ENCODE assay signal across 23 mouse cellular contexts in the genomic region with DNA sequence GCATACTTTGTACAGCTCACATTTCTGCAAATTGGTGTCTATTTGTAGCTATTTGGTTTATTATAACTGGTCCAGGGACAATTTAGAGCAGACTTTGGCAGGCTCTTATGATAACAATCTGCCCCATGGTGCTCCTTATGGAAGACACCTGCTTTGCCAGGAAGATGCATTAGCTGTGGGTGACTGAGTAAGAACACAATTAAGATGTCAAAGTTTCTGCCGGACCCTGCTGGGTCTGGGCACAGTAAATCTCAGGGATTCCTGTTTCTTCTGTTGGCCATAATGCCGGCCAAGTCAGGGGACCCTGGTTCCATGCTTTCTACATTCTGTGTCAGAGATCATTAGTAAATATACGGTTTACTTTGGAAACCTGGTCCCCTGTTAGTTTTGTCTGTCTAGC.
DNase-seq lines count a peak whose midpoint lies in the region; ATAC-seq lines count a peak whose summit lies in the region.
"Had no signal": no experiment of that assay in that cellular context is flagged by ENCODE, and none has a peak within 500 bp of the region (broad histone marks: within the 10 kb centered on the region; RNA-seq: fewer than 3 reads in every experiment).

No protein-coding gene starts in this region.

- H3K4me2 ChIP-seq in hindbrain, embryonic 16.5 days (ENCODE audit: low read length): no peak overlapping the region
- no peak overlapping the region for H3K4me2 ChIP-seq in hindbrain, embryonic 11.5 days (replicated peaks; ENCODE audit: low read depth, low read length)
- H3K4me2 ChIP-seq: forebrain, embryonic 13.5 days; heart, embryonic 13.5 days; hindbrain, embryonic 12.5 days had no signal

- no peaks in the 10 kb centered on the region for H3K27me3 ChIP-seq in hindbrain, embryonic 16.5 days (replicated peaks; ENCODE audit: control insufficient read depth, insufficient read depth, low read length)
- no peaks in the 10 kb centered on the region for H3K27me3 ChIP-seq in hindbrain, embryonic 11.5 days (ENCODE audit: control insufficient read depth, insufficient read depth, low read length)
- H3K27me3 ChIP-seq: forebrain, embryonic 13.5 days; heart, embryonic 13.5 days; hindbrain, embryonic 12.5 days had no signal

- no peak; the same call in 1 of the 2 replicates for ATAC-seq in cerebellum, adult (ENCODE audit: insufficient number of reproducible peaks, low FRiP score, low TSS enrichment)
- ATAC-seq in hindbrain, embryonic 16.5 days: peak; percentile 37; the same call in 1 of the 2 replicates
- ATAC-seq in hindbrain, embryonic 11.5 days (ENCODE audit: low FRiP score): no peak
- ATAC-seq: CD4-positive, CD25-positive, alpha-beta regulatory T cell, adult 4 months; forebrain, embryonic 13.5 days; forebrain, embryonic 16.5 days; intestine, postnatal 0 days had no signal

- WGBS in hindbrain, embryonic 16.5 days: 80% methylated on average over 3 of the region's 3 CpGs
- WGBS in hindbrain, embryonic 11.5 days: 84% methylated on average over 3 of the region's 3 CpGs

- H3K9ac ChIP-seq in hindbrain, embryonic 16.5 days (ENCODE audit: low read depth, low read length): no peak overlapping the region
- H3K9ac ChIP-seq in hindbrain, embryonic 11.5 days (ENCODE audit: low read depth, low read length): no peak overlapping the region
- H3K9ac ChIP-seq: forebrain, embryonic 13.5 days; heart, embryonic 13.5 days; hindbrain, embryonic 12.5 days had no signal

- H3K4me3 ChIP-seq in hindbrain, embryonic 16.5 days (ENCODE audit: low read length): no peak overlapping the region
- H3K4me3 ChIP-seq in hindbrain, embryonic 11.5 days (ENCODE audit: low read depth, low read length): no peak overlapping the region
- H3K4me3 ChIP-seq: forebrain, embryonic 10.5 days; forebrain, embryonic 13.5 days; heart, adult 2 months; heart, embryonic 10.5 days; heart, embryonic 13.5 days; hindbrain, embryonic 12.5 days had no signal

- no peak overlapping the region for H3K27ac ChIP-seq in hindbrain, embryonic 16.5 days (ENCODE audit: low read depth, low read length)
- no peak overlapping the region for H3K27ac ChIP-seq in hindbrain, embryonic 11.5 days (ENCODE audit: low read depth, low read length)
- H3K27ac ChIP-seq: forebrain, embryonic 10.5 days; forebrain, embryonic 13.5 days; heart, adult 2 months; heart, embryonic 10.5 days; heart, embryonic 13.5 days; hindbrain, embryonic 12.5 days had no signal

- H3K36me3 ChIP-seq in hindbrain, embryonic 16.5 days (ENCODE audit: control insufficient read depth, insufficient read depth, low read length): no peaks in the 10 kb centered on the region
- H3K36me3 ChIP-seq in hindbrain, embryonic 11.5 days (ENCODE audit: control insufficient read depth, insufficient read depth, low read length): no peaks in the 10 kb centered on the region
- H3K36me3 ChIP-seq: forebrain, embryonic 10.5 days; heart, embryonic 10.5 days; heart, embryonic 13.5 days; hindbrain, embryonic 12.5 days had no signal

- no peaks in the 10 kb centered on the region for H3K4me1 ChIP-seq in hindbrain, embryonic 16.5 days (ENCODE audit: control insufficient read depth, insufficient read depth, low read depth, low read length)
- H3K4me1 ChIP-seq in hindbrain, embryonic 11.5 days (replicated peaks; ENCODE audit: control insufficient read depth, insufficient read depth, low read length): no peaks in the 10 kb centered on the region
- H3K4me1 ChIP-seq: forebrain, embryonic 10.5 days; forebrain, embryonic 13.5 days; heart, embryonic 10.5 days; heart, embryonic 13.5 days; hindbrain, embryonic 12.5 days had no signal

- peak; percentile 89 for DNase-seq in cerebellum, postnatal 10 days
- no peak for DNase-seq in hindbrain, embryonic 11.5 days (ENCODE audit: low spot score)
- DNase-seq in layer of hippocampus, adult 9-11 months: peak; percentile 5
- DNase-seq in layer of hippocampus, adult 8-10 months (ENCODE audit: low spot score in 2 of 2): no peak
- DNase-seq in cerebellum, postnatal 36 days: peak; percentile 10 to 16
- DNase-seq in kidney, adult 9 months: no peak
- DNase-seq: adrenal gland, adult 2 months; adrenal gland, postnatal 14 days; gastrocnemius, postnatal 10 days; gastrocnemius, postnatal 36 days; heart, adult 2 months; heart, postnatal 14 days; heart, postnatal 4 days had no signal

- no peaks in the 10 kb centered on the region for H3K9me3 ChIP-seq in hindbrain, embryonic 16.5 days (ENCODE audit: control insufficient read depth, low read length)
- H3K9me3 ChIP-seq in hindbrain, embryonic 11.5 days (ENCODE audit: control insufficient read depth, low read length): no peaks in the 10 kb centered on the region
- H3K9me3 ChIP-seq: forebrain, embryonic 10.5 days; forebrain, embryonic 13.5 days; heart, embryonic 10.5 days; heart, embryonic 13.5 days; hindbrain, embryonic 12.5 days had no signal

Comparison
In these comparisons a context has a peak if more than half of its experiments do, and no peak if none do; other contexts are left out.
1. DNase-seq: peak in cerebellum, postnatal 10 days (2 of 2), layer of hippocampus, adult 9-11 months (single experiment) and cerebellum, postnatal 36 days (2 of 2); none in hindbrain, embryonic 11.5 days (single experiment), layer of hippocampus, adult 8-10 months (0 of 2) and kidney, adult 9 months (single experiment).